Mouse (Mus musculus): ENCODE results near the gene Gm960. TPM values are rescaled to one million over a fixed set of nuclear protein-coding genes. Genes with fewer than 3 reads are reported as not detected.
A peak's percentile ranks its signal among the peaks of the same experiment; 100 is the strongest.

The Gm960 gene
- total and polyA plus RNA-seq, 2 experiments = 0.09 to 0.61 TPM

GRCm38 (mm10) chr19:4625829-4626535, 72.5 kb downstream of the Gm960 start:
- DNase-seq (ENCODE audit: extremely low read depth, low read depth, low spot score) = no peak

GRCm38 (mm10) chr19:4625179-4625828, 73.2 kb downstream of the Gm960 start, which contains the start of gene Rce1:
Gene Rce1, minus strand, starts transcription at chr19:4625641.
- TF ChIP-seq CTCF (IDR thresholded peaks at IDR 0.05; ENCODE audit: low read depth, low read length) = no peak
- TF ChIP-seq POLR2A (IDR thresholded peaks at IDR 0.05; ENCODE audit: extremely low read depth, insufficient read depth, low read length) = peak; percentile 28; the same call in 1 of the 2 replicates
- DNase-seq (ENCODE audit: extremely low read depth, low read depth, low spot score) = peak; percentile 79

More at GRCm38 (mm10) chr19:4625829-4626535, 72.5 kb downstream of the Gm960 start:
- H3K4me3 ChIP-seq (ENCODE audit: insufficient read depth, low read depth, low read length) = peak overlapping the region; percentile 86
- peak overlapping the region; percentile 98 for H3K9ac ChIP-seq (ENCODE audit: low read depth, low read length)
- peaks cover 2% of the 10 kb centered on the region; the same call in 1 of the 2 replicates for H3K79me2 ChIP-seq (ENCODE audit: control insufficient read depth, insufficient read depth, low read length)
- 0 out of 2 replicates have a peak, but pooled peaks cover 3% of the 10 kb centered on the region for H3K36me3 ChIP-seq (ENCODE audit: control insufficient read depth, insufficient read depth, low read length)
- peak overlapping the region; percentile 88 for H3K27ac ChIP-seq (replicated peaks; ENCODE audit: insufficient read depth, low read depth, low read length)
- TF ChIP-seq POLR2A (IDR thresholded peaks at IDR 0.05; ENCODE audit: extremely low read depth, insufficient read depth, low read length) (no peak), CTCF (IDR thresholded peaks at IDR 0.05; ENCODE audit: low read depth, low read length) (no peak)
- WGBS = under 1% methylated on average over 35 of the region's 35 CpGs
- H3K27me3 ChIP-seq (ENCODE audit: control insufficient read depth, insufficient read depth, low read length) = no peaks in the 10 kb centered on the region
- H3K4me1 ChIP-seq (ENCODE audit: control insufficient read depth, insufficient read depth, low read length) = peaks cover 13% of the 10 kb centered on the region

GRCm38 (mm10) chr19:4624406-4625178, 73.9 kb downstream of the Gm960 start:
- DNase-seq (ENCODE audit: extremely low read depth, low read depth, low spot score) = no peak
- Histone ChIP-seq H3K4me3 (ENCODE audit: insufficient read depth, low read depth, low read length) (peak overlapping the region; percentile 86), H3K27me3 (ENCODE audit: control insufficient read depth, insufficient read depth, low read length) (no peaks in the 10 kb centered on the region), H3K9ac (ENCODE audit: low read depth, low read length) (peak overlapping the region; percentile 90), H3K4me1 (ENCODE audit: control insufficient read depth, insufficient read depth, low read length) (peaks cover 13% of the 10 kb centered on the region), H3K36me3 (ENCODE audit: control insufficient read depth, insufficient read depth, low read length) (peaks cover 10% of the 10 kb centered on the region; the same call in 1 of the 2 replicates), H3K27ac (replicated peaks; ENCODE audit: insufficient read depth, low read depth, low read length) (peak overlapping the region; percentile 22), H3K79me2 (ENCODE audit: control insufficient read depth, insufficient read depth, low read length) (peaks cover 2% of the 10 kb centered on the region; the same call in 1 of the 2 replicates)
- TF ChIP-seq POLR2A (IDR thresholded peaks at IDR 0.05; ENCODE audit: extremely low read depth, insufficient read depth, low read length) = no peak
- no peak for TF ChIP-seq CTCF (IDR thresholded peaks at IDR 0.05; ENCODE audit: low read depth, low read length)
- 13% methylated on average over 4 of the region's 4 CpGs for WGBS

More at GRCm38 (mm10) chr19:4625179-4625828, 73.2 kb downstream of the Gm960 start, which contains the start of gene Rce1:
- Histone ChIP-seq H3K9ac (ENCODE audit: low read depth, low read length) (peak within 1 kb of the TSS; percentile 98), H3K36me3 (ENCODE audit: control insufficient read depth, insufficient read depth, low read length) (peaks cover 6% of the 10 kb centered on the region; the same call in 1 of the 2 replicates), H3K4me3 (ENCODE audit: insufficient read depth, low read depth, low read length) (peak within 1 kb of the TSS; percentile 86), H3K79me2 (ENCODE audit: control insufficient read depth, insufficient read depth, low read length) (peaks cover 2% of the 10 kb centered on the region; the same call in 1 of the 2 replicates), H3K4me1 (ENCODE audit: control insufficient read depth, insufficient read depth, low read length) (peaks cover 13% of the 10 kb centered on the region), H3K27me3 (ENCODE audit: control insufficient read depth, insufficient read depth, low read length) (no peaks in the 10 kb centered on the region), H3K27ac (replicated peaks; ENCODE audit: insufficient read depth, low read depth, low read length) (peak within 1 kb of the TSS; percentile 88)
- under 1% methylated on average over 64 of the region's 64 CpGs for WGBS

- no peak for DNase-seq (ENCODE audit: extremely low read depth, low read depth, low spot score)
- Histone ChIP-seq H3K4me3 (ENCODE audit: insufficient read depth, low read depth, low read length) (no peak overlapping the region), H3K36me3 (ENCODE audit: control insufficient read depth, insufficient read depth, low read length) (peaks cover 13% of the 10 kb centered on the region; the same call in 1 of the 2 replicates), H3K79me2 (ENCODE audit: control insufficient read depth, insufficient read depth, low read length) (peaks cover 2% of the 10 kb centered on the region; the same call in 1 of the 2 replicates), H3K4me1 (ENCODE audit: control insufficient read depth, insufficient read depth, low read length) (peaks cover 13% of the 10 kb centered on the region), H3K9ac (ENCODE audit: low read depth, low read length) (no peak overlapping the region), H3K27ac (replicated peaks; ENCODE audit: insufficient read depth, low read depth, low read length) (no peak overlapping the region), H3K27me3 (ENCODE audit: control insufficient read depth, insufficient read depth, low read length) (no peaks in the 10 kb centered on the region)
- 89% methylated on average over 12 of the region's 12 CpGs for WGBS
- no peak for TF ChIP-seq POLR2A (IDR thresholded peaks at IDR 0.05; ENCODE audit: extremely low read depth, insufficient read depth, low read length)
- no peak for TF ChIP-seq CTCF (IDR thresholded peaks at IDR 0.05; ENCODE audit: low read depth, low read length)
Measured at GRCm38 (mm10) chr19:4624006-4624405, 74.5 kb downstream of the Gm960 start.

- H3K9ac ChIP-seq (ENCODE audit: low read depth, low read length) = no peak overlapping the region
- no peaks in the 10 kb centered on the region for H3K27me3 ChIP-seq (ENCODE audit: control insufficient read depth, insufficient read depth, low read length)
- no peak overlapping the region for H3K27ac ChIP-seq (replicated peaks; ENCODE audit: insufficient read depth, low read depth, low read length)
- TF ChIP-seq CTCF (IDR thresholded peaks at IDR 0.05; ENCODE audit: low read depth, low read length) = no peak
- no peak for TF ChIP-seq POLR2A (IDR thresholded peaks at IDR 0.05; ENCODE audit: extremely low read depth, insufficient read depth, low read length)
- no peak for DNase-seq (ENCODE audit: extremely low read depth, low read depth, low spot score)
- peaks cover 2% of the 10 kb centered on the region; the same call in 1 of the 2 replicates for H3K79me2 ChIP-seq (ENCODE audit: control insufficient read depth, insufficient read depth, low read length)
- H3K4me3 ChIP-seq (ENCODE audit: insufficient read depth, low read depth, low read length) = no peak overlapping the region
- peaks cover 13% of the 10 kb centered on the region for H3K4me1 ChIP-seq (ENCODE audit: control insufficient read depth, insufficient read depth, low read length)
- 91% methylated on average over 9 of the region's 9 CpGs for WGBS
- peaks cover 13% of the 10 kb centered on the region; the same call in 1 of the 2 replicates for H3K36me3 ChIP-seq (ENCODE audit: control insufficient read depth, insufficient read depth, low read length)
Measured at GRCm38 (mm10) chr19:4623419-4623818, 75.0 kb downstream of the Gm960 start.
